Mouse (Mus musculus) heart, embryonic 13.5 days (tissue): ENCODE data around the gene Kansl2. TPM values are rescaled to one million over a fixed set of nuclear protein-coding genes. Genes with fewer than 3 reads are reported as not detected.
A peak's percentile ranks its signal among the peaks of the same experiment; 100 is the strongest.
"Not testable (repeated sequence)": the region's sequence is repeated elsewhere in the genome, so short reads cannot be mapped to it uniquely, and the experiment has no call there.

ENCODE experiments used
- ATAC-seq: fragments of 200-750 bp; cut with Nextera tagmentation; 2 replicates; pipeline ENCODE4 v1.8.0; 2017; ENCODE audit warnings: moderate TSS enrichment; ENCODE audit not compliant: insufficient number of reproducible peaks, low FRiP score, low TSS enrichment; ENCODE audit errors: extremely low read depth
- H3K27ac ChIP-seq: fragments of 300-500 bp; sonication (generic); replicated peaks from 2 replicates; pipeline ENCODE4 v1.5.1; 2015; ENCODE audit warnings: moderate library complexity, mild to moderate bottlenecking, inconsistent platforms
- H3K27me3 ChIP-seq: fragments of 300-500 bp; sonication (generic); replicated peaks from 2 replicates; pipeline ENCODE4 v1.6.1; 2015; ENCODE audit warnings: mild to moderate bottlenecking, inconsistent platforms
- H3K36me3 ChIP-seq: fragments of 300-500 bp; sonication (generic); 2 replicates; pipeline ENCODE4 v1.6.1; 2015; ENCODE audit warnings: mild to moderate bottlenecking, inconsistent platforms
- H3K4me1 ChIP-seq: fragments of 300-500 bp; sonication (generic); 2 replicates; pipeline ENCODE4 v1.6.1; 2015; ENCODE audit warnings: inconsistent platforms
- H3K4me2 ChIP-seq: fragments of 300-500 bp; sonication (generic); 2 replicates; pipeline ENCODE4 v1.6.1; 2015; ENCODE audit warnings: inconsistent platforms, mild to moderate bottlenecking, moderate library complexity
- H3K4me3 ChIP-seq: fragments of 300-500 bp; sonication (generic); 2 replicates; pipeline ENCODE4 v1.5.1; 2015; ENCODE audit warnings: moderate library complexity, mild to moderate bottlenecking, inconsistent platforms
- H3K9ac ChIP-seq: fragments of 300-500 bp; sonication (generic); 2 replicates; pipeline ENCODE4 v1.6.1; 2015; ENCODE audit warnings: inconsistent platforms, mild to moderate bottlenecking, moderate library complexity
- H3K9me3 ChIP-seq: fragments of 300-500 bp; sonication (generic); 2 replicates; pipeline ENCODE4 v1.6.1; 2016; ENCODE audit warnings: inconsistent platforms
- WGBS: fragments of 180-500 bp; shearing (Covaris S2); methylation state at CpG from one replicate; pipeline ENCODE4 v1.1.7; 2015; ENCODE audit warnings: mixed read lengths; 5-methylcytosine and 5-hydroxymethylcytosine counted together
- polyA plus RNA-seq: library from polyadenylated mRNA; unstranded; fragments of >200 nt; fragmentation: Nextera tagmentation; extraction: Ambion mirVana; gene quantifications from 2 replicates; pipeline ENCODE4 v1.2.1, GENCODE M21; 2015

Kansl2 gene
- polyA plus RNA-seq, 1 experiment from 2014 or later: 80.4 TPM

DNA sequence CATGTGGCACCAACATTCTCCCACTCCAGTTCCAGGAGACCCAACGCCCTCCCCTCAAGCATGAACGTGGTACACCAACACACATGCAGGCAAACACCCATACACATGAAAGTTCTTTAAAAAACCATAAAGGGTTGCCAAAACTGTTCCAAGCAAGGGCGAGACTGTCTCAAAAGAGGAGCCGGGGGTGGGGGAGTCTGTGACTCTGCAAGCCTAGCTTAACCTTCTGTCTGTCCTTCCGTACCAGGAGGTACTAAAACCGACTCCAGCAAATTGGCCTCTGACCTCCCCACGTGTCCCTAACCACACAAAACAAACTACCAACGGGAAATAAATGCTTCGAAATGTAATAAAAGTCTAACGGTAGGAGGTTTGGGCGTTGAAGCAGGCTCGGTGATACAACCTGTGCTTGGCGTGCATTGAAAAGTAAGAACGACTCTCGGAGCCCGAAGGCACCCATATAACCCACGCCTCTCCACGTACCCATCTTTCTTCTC lies 981 bp downstream of the Kansl2 start:
- H3K27me3 ChIP-seq: no peaks in the 10 kb centered on the region
- H3K4me2 ChIP-seq: peak overlapping the region; percentile 93
- peak overlapping the region; percentile 94 for H3K9ac ChIP-seq
- H3K36me3 ChIP-seq: peaks cover 45% of the 10 kb centered on the region
- no peak for ATAC-seq
- peak overlapping the region; percentile 92 for H3K4me3 ChIP-seq
- WGBS: under 1% methylated on average over 18 of the region's 18 CpGs
- H3K9me3 ChIP-seq: no peaks in the 10 kb centered on the region
- H3K4me1 ChIP-seq: peaks cover 18% of the 10 kb centered on the region
- H3K27ac ChIP-seq: peak overlapping the region; percentile 98

DNA sequence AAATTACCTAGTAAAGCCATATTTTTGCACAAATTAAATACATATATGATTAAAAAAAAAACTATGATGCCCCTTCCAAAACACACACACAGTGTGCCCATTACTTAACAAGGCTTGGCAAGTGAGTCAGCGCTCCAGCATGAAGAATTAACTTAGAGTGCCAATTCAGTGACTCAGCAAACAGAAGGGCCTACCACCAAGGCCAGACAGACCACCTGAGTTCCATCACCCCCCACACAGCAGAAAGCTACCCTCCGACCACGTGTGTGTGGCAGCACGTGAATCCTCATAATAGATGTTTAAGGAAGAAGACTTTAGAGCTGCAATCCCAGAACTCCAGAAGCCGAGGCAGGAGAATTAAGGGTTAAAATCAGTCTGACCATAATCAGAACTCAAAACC lies 1.8 kb downstream of the Kansl2 start:
- 31% methylated on average over 5 of the region's 5 CpGs for WGBS
- H3K4me3 ChIP-seq: peak overlapping the region; percentile 92
- peaks cover 48% of the 10 kb centered on the region for H3K36me3 ChIP-seq
- peaks cover 19% of the 10 kb centered on the region for H3K4me1 ChIP-seq
- no peaks in the 10 kb centered on the region for H3K9me3 ChIP-seq
- H3K27ac ChIP-seq: no peak overlapping the region; the same call in 1 of the 2 replicates
- no peaks in the 10 kb centered on the region for H3K27me3 ChIP-seq
- peak overlapping the region; percentile 94 for H3K9ac ChIP-seq
- no peak for ATAC-seq
- H3K4me2 ChIP-seq: peak overlapping the region; percentile 93

GRCm38 (mm10) chr15:98528066-98528563 lies 5.9 kb downstream of the Kansl2 start:
- Histone ChIP-seq H3K36me3 (peaks cover 88% of the 10 kb centered on the region), H3K4me2 (no peak overlapping the region), H3K9ac (no peak overlapping the region), H3K27ac (no peak overlapping the region), H3K9me3 (no peaks in the 10 kb centered on the region), H3K4me1 (peaks cover 29% of the 10 kb centered on the region), H3K4me3 (no peak overlapping the region), H3K27me3 (no peaks in the 10 kb centered on the region)
- 82% methylated on average over 5 of the region's 5 CpGs for WGBS
- no peak for ATAC-seq

DNA sequence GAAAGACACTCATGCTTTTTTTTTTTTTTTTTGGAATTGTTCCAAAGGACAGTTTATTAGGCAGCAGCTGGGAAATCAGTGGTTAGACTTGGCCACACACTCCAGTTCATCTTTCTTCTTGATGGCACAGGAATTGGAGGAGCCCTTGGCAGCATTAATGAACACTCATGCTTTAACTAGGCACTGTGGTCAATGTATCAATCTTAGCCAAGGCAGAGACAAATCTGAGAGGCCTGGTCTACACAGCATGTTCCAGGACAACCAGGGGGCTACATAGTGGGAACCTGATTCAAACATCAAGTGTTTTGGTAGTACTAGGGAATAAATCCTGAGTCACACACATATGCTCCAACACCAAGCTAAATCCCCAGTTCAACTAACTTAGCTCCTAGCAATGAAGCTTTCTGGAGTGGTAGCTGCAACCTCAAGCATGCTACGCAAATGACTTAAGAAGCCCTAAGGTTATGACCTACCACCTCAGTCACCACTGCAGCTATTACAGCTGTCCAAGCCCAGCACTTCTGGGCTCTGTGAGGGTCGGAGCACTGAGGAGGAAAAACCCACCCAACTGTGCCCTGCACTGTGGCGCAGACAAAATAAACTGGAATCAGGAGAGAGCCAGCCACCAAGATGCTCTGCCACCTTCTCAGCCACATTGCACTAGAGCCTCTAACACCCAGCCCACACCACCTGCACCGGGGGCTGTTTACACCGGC lies 6.8 kb downstream of the Kansl2 start:
- Histone ChIP-seq H3K9ac (no peak overlapping the region), H3K27me3 (no peaks in the 10 kb centered on the region), H3K27ac (no peak overlapping the region), H3K36me3 (peaks cover 97% of the 10 kb centered on the region), H3K9me3 (no peaks in the 10 kb centered on the region), H3K4me1 (peaks cover 20% of the 10 kb centered on the region), H3K4me2 (no peak overlapping the region), H3K4me3 (no peak overlapping the region)
- WGBS: 92% methylated on average over 5 of the region's 5 CpGs
- ATAC-seq: no peak

- WGBS: 62% methylated on average over 5 of the region's 5 CpGs
- ATAC-seq: no peak
- no peak overlapping the region for H3K9ac ChIP-seq
Observed at GRCm38 (mm10) chr15:98526057-98526456, 8.0 kb downstream of the Kansl2 start.

GRCm38 (mm10) chr15:98521245-98521644 lies 12.8 kb downstream of the Kansl2 start:
- no peak overlapping the region for H3K4me2 ChIP-seq
- H3K9me3 ChIP-seq: no peaks in the 10 kb centered on the region
- H3K9ac ChIP-seq: no peak overlapping the region
- no peak overlapping the region for H3K4me3 ChIP-seq
- H3K4me1 ChIP-seq: 0 out of 2 replicates have a peak, but pooled peaks cover 3% of the 10 kb centered on the region
- H3K36me3 ChIP-seq: peaks cover 82% of the 10 kb centered on the region
- ATAC-seq: no peak
- no peak overlapping the region for H3K27ac ChIP-seq
- H3K27me3 ChIP-seq: no peaks in the 10 kb centered on the region
- 88% methylated on average over 3 of the region's 3 CpGs for WGBS

More at GRCm38 (mm10) chr15:98526057-98526456, 8.0 kb downstream of the Kansl2 start:
- Histone ChIP-seq H3K4me3 (no peak overlapping the region), H3K4me1 (0 out of 2 replicates have a peak, but pooled peaks cover 11% of the 10 kb centered on the region), H3K9me3 (no peaks in the 10 kb centered on the region), H3K36me3 (peaks cover 99% of the 10 kb centered on the region), H3K27ac (no peak overlapping the region), H3K4me2 (no peak overlapping the region), H3K27me3 (no peaks in the 10 kb centered on the region)

DNA sequence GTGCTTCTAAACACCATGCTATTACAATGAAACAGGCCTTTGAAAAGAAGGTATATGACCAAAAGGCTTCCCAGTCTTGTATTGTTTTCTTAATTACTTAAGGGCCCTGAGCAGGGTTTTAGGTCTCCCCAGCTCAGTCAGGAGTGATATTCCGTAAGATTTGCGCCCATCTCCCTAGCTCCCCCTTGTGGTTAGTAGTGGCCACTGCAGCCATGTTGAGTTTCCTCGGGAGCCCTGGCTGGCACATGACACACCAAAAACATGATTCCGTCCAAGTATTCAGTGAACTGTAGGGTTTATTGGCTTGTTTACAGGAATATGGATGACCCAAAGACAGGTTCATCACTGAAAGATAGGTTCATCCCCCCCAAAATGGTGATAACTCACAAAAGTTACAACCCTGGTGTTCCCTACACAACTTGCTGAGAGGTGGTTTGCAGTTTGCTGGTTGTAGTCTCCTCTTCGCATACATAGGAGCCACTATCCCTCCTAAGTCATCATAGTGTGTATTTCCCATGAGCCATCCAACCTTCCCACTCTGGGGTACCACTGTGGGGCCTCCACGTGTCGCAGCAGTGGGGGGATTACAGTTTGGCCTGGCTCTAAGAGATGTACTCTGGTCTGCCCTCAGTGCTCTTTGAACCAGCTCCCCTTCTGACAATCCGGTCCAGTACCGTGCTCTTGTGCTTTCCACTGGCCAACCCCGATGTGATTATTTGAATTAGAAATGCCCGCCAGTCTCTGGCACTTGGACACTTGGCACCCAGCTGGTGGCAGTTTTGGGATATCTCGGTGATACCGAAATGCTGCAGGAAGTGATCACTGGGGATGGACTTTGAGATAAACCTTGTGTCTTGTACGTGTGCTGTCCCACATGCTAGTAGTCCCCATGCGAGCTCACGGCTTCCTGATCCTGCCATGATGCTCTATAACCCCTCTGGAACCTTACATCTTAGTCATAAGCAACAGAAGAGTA lies 16.4 kb downstream of the Kansl2 start:
- Histone ChIP-seq H3K36me3 (peaks cover 54% of the 10 kb centered on the region), H3K4me2 (no peak overlapping the region), H3K27me3 (no peaks in the 10 kb centered on the region), H3K9me3 (no peaks in the 10 kb centered on the region), H3K27ac (no peak overlapping the region), H3K9ac (no peak overlapping the region), H3K4me3 (no peak overlapping the region), H3K4me1 (peaks cover 10% of the 10 kb centered on the region)
- ATAC-seq: no peak
- WGBS: 70% methylated on average over 16 of the region's 16 CpGs

- H3K27me3 ChIP-seq, H3K9ac ChIP-seq, H3K4me3 ChIP-seq, H3K27ac ChIP-seq, ATAC-seq, H3K9me3 ChIP-seq, H3K4me2 ChIP-seq: not testable (repeated sequence)
- Histone ChIP-seq H3K36me3 (peaks cover 25% of the 10 kb centered on the region), H3K4me1 (peaks cover 30% of the 10 kb centered on the region)
- 57% methylated on average over 2 of the region's 2 CpGs for WGBS
Observed at GRCm38 (mm10) chr15:98514845-98515244, 19.2 kb downstream of the Kansl2 start.

DNA sequence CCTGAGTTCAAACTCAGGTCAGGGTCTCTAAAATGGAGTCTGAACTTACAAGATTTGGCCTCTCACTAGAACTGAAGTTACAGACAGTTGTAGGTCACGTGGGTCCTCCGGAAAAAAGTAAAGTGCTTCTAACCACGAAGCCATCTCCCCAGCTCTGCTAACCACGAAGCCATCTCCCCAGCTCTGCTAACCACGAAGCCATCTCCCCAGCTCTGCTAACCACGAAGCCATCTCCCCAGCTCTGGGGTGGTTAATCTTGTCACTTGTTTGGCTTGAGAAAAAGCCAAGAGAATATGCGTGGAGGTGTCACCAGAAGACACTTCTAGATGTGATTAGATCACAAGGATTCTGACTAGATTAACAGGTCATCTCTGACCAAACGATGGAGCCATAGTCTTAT lies 19.9 kb downstream of the Kansl2 start:
- H3K4me2 ChIP-seq: no peak overlapping the region
- WGBS: 81% methylated on average over 8 of the region's 8 CpGs

GRCm38 (mm10) chr15:98513676-98514075 lies 20.4 kb downstream of the Kansl2 start:
- WGBS: 70% methylated on average over 3 of the region's 3 CpGs

More for the DNA sequence above, 19.9 kb downstream of the Kansl2 start:
- Histone ChIP-seq H3K27ac (no peak overlapping the region), H3K9me3 (no peaks in the 10 kb centered on the region), H3K4me3 (no peak overlapping the region), H3K36me3 (peaks cover 20% of the 10 kb centered on the region), H3K9ac (no peak overlapping the region), H3K27me3 (no peaks in the 10 kb centered on the region), H3K4me1 (peaks cover 30% of the 10 kb centered on the region)
- ATAC-seq: no peak

DNA sequence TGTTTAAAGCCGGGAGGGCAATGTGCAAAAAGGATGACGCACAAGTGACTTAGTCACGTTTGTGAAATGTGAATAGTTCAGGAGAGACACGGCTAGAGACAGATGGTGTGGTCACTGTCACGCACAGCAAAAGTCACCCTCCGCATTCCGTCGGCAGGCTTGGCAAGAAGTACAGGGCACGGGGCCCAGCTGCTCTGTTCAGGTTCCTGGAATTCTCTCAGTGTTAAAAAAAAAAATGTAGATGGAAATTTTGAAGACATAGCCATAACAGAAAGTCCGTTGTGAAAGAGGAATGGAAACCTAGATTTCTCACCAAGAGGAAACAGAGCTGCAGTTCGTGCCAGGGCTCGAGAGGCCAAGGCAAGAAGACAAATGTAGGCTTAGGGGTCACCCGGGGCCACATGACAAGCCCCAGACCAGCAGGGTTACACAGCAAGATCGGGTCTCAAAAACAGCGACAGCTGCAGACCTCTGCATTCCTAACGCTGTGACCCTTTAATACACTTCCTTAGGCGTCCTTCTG lies 21.2 kb downstream of the Kansl2 start:
- H3K4me1 ChIP-seq: peaks cover 30% of the 10 kb centered on the region
- H3K4me3 ChIP-seq: no peak overlapping the region
- H3K9ac ChIP-seq: peak overlapping the region; percentile 19; the same call in 1 of the 2 replicates
- H3K27ac ChIP-seq: peak overlapping the region; percentile 59
- peaks cover 12% of the 10 kb centered on the region for H3K36me3 ChIP-seq
- peak overlapping the region; percentile 50 for H3K4me2 ChIP-seq
- ATAC-seq: no peak
- no peaks in the 10 kb centered on the region for H3K27me3 ChIP-seq
- H3K9me3 ChIP-seq: no peaks in the 10 kb centered on the region
- 26% methylated on average over 17 of the region's 17 CpGs for WGBS

More at GRCm38 (mm10) chr15:98513676-98514075, 20.4 kb downstream of the Kansl2 start:
- H3K27ac ChIP-seq, H3K4me3 ChIP-seq, H3K9ac ChIP-seq, H3K27me3 ChIP-seq, ATAC-seq, H3K4me2 ChIP-seq, H3K9me3 ChIP-seq: not testable (repeated sequence)
- peaks cover 30% of the 10 kb centered on the region for H3K4me1 ChIP-seq
- H3K36me3 ChIP-seq: peaks cover 20% of the 10 kb centered on the region
